Comparison of ENCODE assay signal across 10 mouse cellular contexts in genomic region chr15:101197497-101198179, GRCm38 (mm10). TPM values are rescaled to one million over a fixed set of nuclear protein-coding genes. Genes with fewer than 3 reads are reported as not detected.
DNase-seq lines count a peak whose midpoint lies in the region; ATAC-seq lines count a peak whose summit lies in the region.
"Had no signal": no experiment of that assay in that cellular context is flagged by ENCODE, and none has a peak within 500 bp of the region (broad histone marks: within the 10 kb centered on the region; RNA-seq: fewer than 3 reads in every experiment).

No protein-coding gene starts in this region.

- DNase-seq in hindbrain, embryonic 10.5 days (ENCODE audit: low spot score), result no peak
- DNase-seq in midbrain, embryonic 14.5 days, result no peak
- DNase-seq in spleen, postnatal 4 days (ENCODE audit: low spot score in 2 of 2), result no peak
- no peak for DNase-seq in adrenal gland, adult 18-20 months (ENCODE audit: low spot score in 2 of 2)

- H3K4me3 ChIP-seq in hindbrain, embryonic 12.5 days, result no peak overlapping the region
- no peak overlapping the region for H3K4me3 ChIP-seq in hindbrain, embryonic 10.5 days
- no peak overlapping the region for H3K4me3 ChIP-seq in midbrain, embryonic 13.5 days (replicated peaks)
- no peak overlapping the region for H3K4me3 ChIP-seq in midbrain, embryonic 14.5 days (replicated peaks; ENCODE audit: low read depth, low read length)
- H3K4me3 ChIP-seq in kidney, embryonic 14.5 days (ENCODE audit: low read length), result no peak overlapping the region
- H3K4me3 ChIP-seq in midbrain, embryonic 16.5 days (ENCODE audit: low read depth, low read length), result no peak overlapping the region
- H3K4me3 ChIP-seq: heart, embryonic 10.5 days; limb, embryonic 12.5 days had no signal

- no peak overlapping the region for H3K27ac ChIP-seq in hindbrain, embryonic 12.5 days
- H3K27ac ChIP-seq in hindbrain, embryonic 10.5 days, result no peak overlapping the region
- H3K27ac ChIP-seq in midbrain, embryonic 13.5 days, result no peak overlapping the region
- H3K27ac ChIP-seq in midbrain, embryonic 14.5 days (replicated peaks; ENCODE audit: low read depth, low read length), result no peak overlapping the region
- H3K27ac ChIP-seq in kidney, embryonic 14.5 days (ENCODE audit: low read depth, low read length), result peak overlapping the region; percentile 55
- no peak overlapping the region for H3K27ac ChIP-seq in midbrain, embryonic 16.5 days (ENCODE audit: low read length)
- H3K27ac ChIP-seq: heart, embryonic 10.5 days; limb, embryonic 12.5 days had no signal

- H3K9me3 ChIP-seq in hindbrain, embryonic 12.5 days (replicated peaks), result no peaks in the 10 kb centered on the region
- H3K9me3 ChIP-seq in hindbrain, embryonic 10.5 days, result 0 out of 2 replicates have a peak, but pooled peaks cover 9% of the 10 kb centered on the region
- H3K9me3 ChIP-seq in midbrain, embryonic 13.5 days, result 0 out of 2 replicates have a peak, but pooled peaks cover 6% of the 10 kb centered on the region
- no peaks in the 10 kb centered on the region for H3K9me3 ChIP-seq in midbrain, embryonic 14.5 days (ENCODE audit: control insufficient read depth, low read length)
- H3K9me3 ChIP-seq in kidney, embryonic 14.5 days (ENCODE audit: control insufficient read depth, low read length), result no peaks in the 10 kb centered on the region
- H3K9me3 ChIP-seq in midbrain, embryonic 16.5 days (replicated peaks; ENCODE audit: control insufficient read depth, low read length, poor library complexity, severe bottlenecking), result no peaks in the 10 kb centered on the region
- H3K9me3 ChIP-seq: heart, embryonic 10.5 days had no signal

- ATAC-seq in hindbrain, embryonic 12.5 days (ENCODE audit: low FRiP score), result peak; percentile 40; the same call in 1 of the 2 replicates
- peak; percentile 43 for ATAC-seq in midbrain, embryonic 13.5 days
- ATAC-seq in midbrain, embryonic 14.5 days (ENCODE audit: low FRiP score, low TSS enrichment), result no peak
- no peak for ATAC-seq in kidney, embryonic 14.5 days (ENCODE audit: low FRiP score, low TSS enrichment)
- ATAC-seq in midbrain, embryonic 16.5 days, result 0 out of 2 replicates have a peak, but pooled peaks have one; percentile 25

- H3K9ac ChIP-seq in hindbrain, embryonic 12.5 days, result no peak overlapping the region
- no peak overlapping the region for H3K9ac ChIP-seq in midbrain, embryonic 13.5 days (replicated peaks)
- no peak overlapping the region for H3K9ac ChIP-seq in midbrain, embryonic 14.5 days (replicated peaks; ENCODE audit: low read length)
- no peak overlapping the region for H3K9ac ChIP-seq in kidney, embryonic 14.5 days (ENCODE audit: low read depth, low read length)
- H3K9ac ChIP-seq in midbrain, embryonic 16.5 days (ENCODE audit: low read depth, low read length), result no peak overlapping the region; the same call in 1 of the 2 replicates
- H3K9ac ChIP-seq: limb, embryonic 12.5 days had no signal

- H3K36me3 ChIP-seq in hindbrain, embryonic 12.5 days, result peaks cover 82% of the 10 kb centered on the region
- peaks cover 91% of the 10 kb centered on the region for H3K36me3 ChIP-seq in hindbrain, embryonic 10.5 days
- H3K36me3 ChIP-seq in midbrain, embryonic 13.5 days, result peaks cover 81% of the 10 kb centered on the region
- peaks cover 84% of the 10 kb centered on the region for H3K36me3 ChIP-seq in midbrain, embryonic 14.5 days (ENCODE audit: control insufficient read depth, insufficient read depth, low read length)
- H3K36me3 ChIP-seq in kidney, embryonic 14.5 days (ENCODE audit: control insufficient read depth, insufficient read depth, low read length), result peaks cover 57% of the 10 kb centered on the region
- H3K36me3 ChIP-seq in midbrain, embryonic 16.5 days (ENCODE audit: control insufficient read depth, insufficient read depth, low read length), result peaks cover 54% of the 10 kb centered on the region

- 88% methylated on average over 15 of the region's 15 CpGs for WGBS in hindbrain, embryonic 12.5 days
- 90% methylated on average over 15 of the region's 15 CpGs for WGBS in hindbrain, embryonic 10.5 days
- WGBS in midbrain, embryonic 13.5 days, result 89% methylated on average over 15 of the region's 15 CpGs
- WGBS in midbrain, embryonic 14.5 days, result 92% methylated on average over 15 of the region's 15 CpGs
- WGBS in kidney, embryonic 14.5 days, result 82% methylated on average over 15 of the region's 15 CpGs
- 91% methylated on average over 15 of the region's 15 CpGs for WGBS in midbrain, embryonic 16.5 days

- H3K4me1 ChIP-seq in hindbrain, embryonic 12.5 days, result peaks cover 4% of the 10 kb centered on the region; the same call in 1 of the 2 replicates
- peaks cover 5% of the 10 kb centered on the region for H3K4me1 ChIP-seq in hindbrain, embryonic 10.5 days (replicated peaks)
- H3K4me1 ChIP-seq in midbrain, embryonic 13.5 days (replicated peaks), result peaks cover 10% of the 10 kb centered on the region
- H3K4me1 ChIP-seq in midbrain, embryonic 14.5 days (ENCODE audit: control insufficient read depth, insufficient read depth, low read length), result 0 out of 2 replicates have a peak, but pooled peaks cover 2% of the 10 kb centered on the region
- peaks cover 19% of the 10 kb centered on the region for H3K4me1 ChIP-seq in kidney, embryonic 14.5 days (ENCODE audit: control insufficient read depth, insufficient read depth, low read length)
- H3K4me1 ChIP-seq in midbrain, embryonic 16.5 days (ENCODE audit: control insufficient read depth, insufficient read depth, low read length), result no peaks in the 10 kb centered on the region
- H3K4me1 ChIP-seq: limb, embryonic 12.5 days had no signal

- H3K27me3 ChIP-seq in hindbrain, embryonic 12.5 days, result no peaks in the 10 kb centered on the region
- no peaks in the 10 kb centered on the region for H3K27me3 ChIP-seq in hindbrain, embryonic 10.5 days (ENCODE audit: insufficient read depth, poor library complexity, severe bottlenecking)
- H3K27me3 ChIP-seq in midbrain, embryonic 13.5 days, result no peaks in the 10 kb centered on the region
- H3K27me3 ChIP-seq in midbrain, embryonic 14.5 days (ENCODE audit: control insufficient read depth, insufficient read depth, low read length), result no peaks in the 10 kb centered on the region
- no peaks in the 10 kb centered on the region for H3K27me3 ChIP-seq in kidney, embryonic 14.5 days (ENCODE audit: control insufficient read depth, insufficient read depth, low read length)
- no peaks in the 10 kb centered on the region for H3K27me3 ChIP-seq in midbrain, embryonic 16.5 days (ENCODE audit: control insufficient read depth, insufficient read depth, low read depth, low read length)
- H3K27me3 ChIP-seq: limb, embryonic 12.5 days had no signal

- H3K4me2 ChIP-seq in hindbrain, embryonic 12.5 days (replicated peaks), result no peak overlapping the region
- H3K4me2 ChIP-seq in midbrain, embryonic 13.5 days (replicated peaks), result no peak overlapping the region
- H3K4me2 ChIP-seq in midbrain, embryonic 14.5 days (ENCODE audit: low read length), result no peak overlapping the region
- no peak overlapping the region for H3K4me2 ChIP-seq in kidney, embryonic 14.5 days (replicated peaks; ENCODE audit: low read depth, low read length)
- H3K4me2 ChIP-seq in midbrain, embryonic 16.5 days (ENCODE audit: low read length), result no peak overlapping the region
- H3K4me2 ChIP-seq: limb, embryonic 12.5 days had no signal

RNA-seq across cellular contexts. Expression of gene Acvr1b, which starts 23.8 kb away (rescaled TPM):
- 12.2 and 15.5 TPM in 2 replicates for polyA plus RNA-seq in hindbrain, embryonic 12.5 days (2016; fragmentation: Nextera tagmentation; extraction: Ambion mirVana)
- 6.3 and 10.9 TPM in 2 replicates for polyA plus RNA-seq in hindbrain, embryonic 10.5 days (2016; fragmentation: Nextera tagmentation; extraction: Ambion mirVana)
- 18.2 and 19.2 TPM in 2 replicates for polyA plus RNA-seq in midbrain, embryonic 13.5 days (2015; fragmentation: Nextera tagmentation; extraction: Ambion mirVana)
- polyA plus RNA-seq in midbrain, embryonic 14.5 days (2014; fragmentation: Nextera tagmentation; extraction: Ambion mirVana), result 30.4 and 39.0 TPM in 2 replicates
- polyA plus RNA-seq in kidney, embryonic 14.5 days (2014; fragmentation: Nextera tagmentation; extraction: Ambion mirVana), result 6.0 and 7.2 TPM in 2 replicates
- polyA plus RNA-seq in midbrain, embryonic 16.5 days (2015; fragmentation: Nextera tagmentation; extraction: Ambion mirVana), result 22.1 and 24.5 TPM in 2 replicates
- total RNA-seq in adrenal gland, adult 18-20 months (2021), result 1 to 10 TPM; 5.8 to 5.9 TPM

RNA-seq across cellular contexts. Expression of gene Grasp, which starts 26.4 kb away (rescaled TPM):
- polyA plus RNA-seq in hindbrain, embryonic 12.5 days (2016; fragmentation: Nextera tagmentation; extraction: Ambion mirVana), result 4.8 and 8.2 TPM in 2 replicates
- polyA plus RNA-seq in hindbrain, embryonic 10.5 days (2016; fragmentation: Nextera tagmentation; extraction: Ambion mirVana), result 5.5 and 5.8 TPM in 2 replicates
- polyA plus RNA-seq in midbrain, embryonic 13.5 days (2015; fragmentation: Nextera tagmentation; extraction: Ambion mirVana), result 1.7 and 2.4 TPM in 2 replicates
- 0.93 and 0.97 TPM in 2 replicates for polyA plus RNA-seq in midbrain, embryonic 14.5 days (2014; fragmentation: Nextera tagmentation; extraction: Ambion mirVana)
- 5.0 and 5.7 TPM in 2 replicates for polyA plus RNA-seq in kidney, embryonic 14.5 days (2014; fragmentation: Nextera tagmentation; extraction: Ambion mirVana)
- 0.95 and 1.1 TPM in 2 replicates for polyA plus RNA-seq in midbrain, embryonic 16.5 days (2015; fragmentation: Nextera tagmentation; extraction: Ambion mirVana)
- total RNA-seq in adrenal gland, adult 18-20 months (2021), result 10 to 100 TPM; 16.3 to 19.8 TPM

RNA-seq across cellular contexts. Expression of gene Nr4a1, which starts 56.4 kb away (rescaled TPM):
- polyA plus RNA-seq in hindbrain, embryonic 12.5 days (2016; fragmentation: Nextera tagmentation; extraction: Ambion mirVana), result 4.4 and 5.5 TPM in 2 replicates
- polyA plus RNA-seq in hindbrain, embryonic 10.5 days (2016; fragmentation: Nextera tagmentation; extraction: Ambion mirVana), result 4.8 and 5.1 TPM in 2 replicates
- 2.8 and 3.1 TPM in 2 replicates for polyA plus RNA-seq in midbrain, embryonic 13.5 days (2015; fragmentation: Nextera tagmentation; extraction: Ambion mirVana)
- 2.9 and 3.5 TPM in 2 replicates for polyA plus RNA-seq in midbrain, embryonic 14.5 days (2014; fragmentation: Nextera tagmentation; extraction: Ambion mirVana)
- 4.5 and 5.0 TPM in 2 replicates for polyA plus RNA-seq in kidney, embryonic 14.5 days (2014; fragmentation: Nextera tagmentation; extraction: Ambion mirVana)
- polyA plus RNA-seq in midbrain, embryonic 16.5 days (2015; fragmentation: Nextera tagmentation; extraction: Ambion mirVana), result 5.0 and 6.4 TPM in 2 replicates
- 100 to 1,000 TPM; 275 to 349 TPM for total RNA-seq in adrenal gland, adult 18-20 months (2021)

Comparison
In these comparisons a context has a peak if more than half of its experiments do, and no peak if none do; other contexts are left out.
1. ATAC-seq: peak in hindbrain, embryonic 12.5 days (single experiment), midbrain, embryonic 13.5 days (single experiment) and midbrain, embryonic 16.5 days (single experiment); none in midbrain, embryonic 14.5 days (single experiment) and kidney, embryonic 14.5 days (single experiment).